Mouse (Mus musculus) cerebellum, adult 8-10 months (tissue): ENCODE results near the gene Tll1.
"Not testable (repeated sequence)": the region's sequence is repeated elsewhere in the genome, so short reads cannot be mapped to it uniquely, and the experiment has no call there.

ENCODE experiments used
- DNase-seq: peaks from one replicate; pipeline ENCODE4 v3.0.0; 2022

The Tll1 gene

DNA sequence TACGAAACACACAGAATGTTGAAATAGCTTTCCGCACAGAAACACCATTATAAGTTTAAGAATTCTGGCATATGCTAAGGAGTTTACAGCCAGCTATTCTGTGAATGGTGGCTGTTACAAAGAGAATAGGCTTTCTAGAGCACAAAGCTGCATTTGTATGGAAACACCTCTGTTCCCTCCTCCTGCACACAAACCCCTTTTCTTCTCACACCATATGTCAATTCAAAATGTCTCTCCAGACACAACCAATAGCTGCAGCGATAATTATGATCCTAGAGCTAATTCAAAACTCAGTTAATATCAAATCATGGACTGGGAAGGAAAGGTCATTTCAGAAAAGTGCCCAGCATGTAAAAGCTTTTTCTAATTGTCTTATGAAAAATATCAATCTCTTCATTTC, 157.5 kb downstream of the Tll1 start:
- no peak for DNase-seq

DNA sequence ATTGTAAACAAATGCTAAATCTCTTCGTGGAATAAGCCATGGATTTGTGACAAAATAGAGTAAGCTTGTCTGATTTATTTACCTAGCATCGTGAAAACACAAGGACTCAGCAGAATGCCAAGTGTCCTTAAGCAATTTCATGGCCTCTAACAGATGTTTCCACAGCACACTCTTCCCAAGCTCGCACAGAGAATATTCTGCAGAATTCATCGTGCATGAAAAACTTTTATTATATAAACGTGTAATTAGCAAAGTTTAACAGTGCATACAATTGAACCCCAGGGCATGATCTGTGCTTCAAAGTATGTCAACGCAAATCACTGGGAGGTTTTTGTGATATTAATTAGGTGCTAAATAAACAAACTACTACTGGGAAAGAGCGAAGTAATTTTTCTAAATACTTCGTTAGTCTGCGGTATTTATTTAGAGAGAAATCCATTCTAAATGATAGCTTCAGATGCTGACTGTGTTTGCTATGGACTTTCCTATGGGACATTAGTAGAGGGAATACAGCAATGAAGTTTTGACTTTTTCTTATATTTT, 158.0 kb downstream of the Tll1 start:
- no peak for DNase-seq

DNA sequence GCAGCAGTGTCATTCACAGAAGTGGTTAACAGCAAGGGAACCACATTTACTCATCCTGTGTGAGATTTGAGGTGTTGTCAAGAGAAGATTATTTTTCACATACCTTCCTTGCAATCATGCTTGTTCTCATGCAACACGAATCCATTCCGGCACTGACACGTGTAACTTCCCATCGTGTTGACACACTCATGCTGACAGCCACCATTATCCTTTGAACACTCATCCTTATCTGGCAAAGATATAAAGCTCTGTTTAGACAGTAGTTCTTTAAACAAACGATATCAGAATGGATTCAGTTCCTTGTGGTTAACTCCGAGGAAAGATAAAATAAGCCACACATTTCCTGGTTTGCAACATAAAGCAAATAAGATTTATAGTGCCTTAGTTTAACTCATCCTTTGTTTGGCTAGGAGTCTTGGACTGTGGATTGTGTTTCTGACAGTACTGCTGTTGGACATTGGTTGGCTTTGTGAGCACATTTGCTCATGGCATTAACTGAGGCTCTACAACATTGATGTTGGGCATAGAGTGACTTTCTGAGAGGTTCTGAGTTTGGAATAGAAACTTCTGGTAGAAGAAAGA, 164.7 kb downstream of the Tll1 start:
- no peak for DNase-seq

DNA sequence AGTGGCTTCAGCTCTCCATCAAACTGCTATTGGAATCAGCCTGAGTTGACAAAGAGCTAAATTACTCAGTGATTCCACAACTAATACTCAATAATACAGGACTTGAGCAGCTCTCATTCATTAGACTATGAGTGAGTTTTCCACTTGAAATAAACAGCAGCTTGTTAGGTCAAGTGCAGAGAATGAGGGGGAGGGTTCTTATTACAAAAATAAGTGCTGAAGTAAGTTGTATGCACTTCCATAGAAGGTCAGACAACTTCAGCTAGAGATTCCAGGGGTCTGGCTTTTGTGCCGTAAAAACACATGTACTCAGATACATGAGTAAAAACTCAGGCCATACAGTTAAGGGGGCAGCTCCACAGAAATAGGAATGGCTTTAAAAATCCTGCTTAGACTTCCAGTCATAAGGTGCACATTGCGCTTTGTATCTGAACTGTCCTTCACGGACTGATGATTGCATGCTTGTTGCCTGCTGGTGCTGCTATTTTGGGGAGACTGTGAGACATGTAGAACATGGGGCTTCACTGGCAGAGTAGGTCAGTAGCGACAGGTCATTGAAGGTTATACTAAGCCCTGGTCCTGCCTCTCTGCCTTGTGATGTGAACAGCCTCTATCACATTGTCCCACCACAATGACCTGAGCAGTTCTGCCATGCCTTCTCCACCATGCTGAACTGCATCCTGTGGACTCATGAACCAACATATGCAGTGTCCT, 175.2 kb downstream of the Tll1 start:
- DNase-seq = no peak

DNA sequence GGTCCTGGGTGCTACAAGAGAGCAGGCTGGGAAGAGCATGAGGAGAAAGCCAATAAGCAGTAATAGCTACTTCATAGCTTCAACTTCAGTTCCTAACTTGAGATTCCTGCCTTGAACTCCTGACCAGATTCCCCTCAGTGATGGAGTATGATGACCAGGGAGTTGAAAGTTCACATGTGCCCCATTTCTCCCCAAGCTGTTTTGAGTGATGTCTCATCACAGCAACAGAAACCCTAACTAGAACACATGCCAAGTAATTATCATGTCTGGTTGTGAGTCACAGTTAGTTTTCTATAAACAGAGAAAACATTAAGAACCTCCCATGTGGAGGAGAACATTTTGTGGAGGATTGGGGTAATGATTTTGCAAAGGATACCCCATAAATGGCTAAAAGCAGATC, 176.0 kb downstream of the Tll1 start:
- DNase-seq = no peak

DNA sequence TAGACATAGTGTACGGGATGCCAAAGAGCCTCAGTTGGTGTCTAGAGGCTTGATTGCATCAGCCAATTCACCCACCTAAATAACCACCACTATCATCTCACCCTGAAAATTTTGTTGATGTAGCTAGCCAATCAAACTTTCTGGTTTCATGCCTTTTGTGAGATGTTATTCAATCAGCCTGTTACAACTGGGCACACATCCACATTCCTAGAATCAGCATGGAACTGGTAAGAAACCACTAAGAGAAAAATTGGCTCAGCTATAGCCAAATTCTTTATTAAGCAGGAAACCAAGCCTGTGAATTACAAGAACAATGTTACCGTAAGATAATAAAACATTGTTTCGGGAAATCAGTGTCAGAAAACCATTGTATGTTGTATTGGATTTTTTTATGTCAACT, 176.5 kb downstream of the Tll1 start:
- no peak for DNase-seq

DNA sequence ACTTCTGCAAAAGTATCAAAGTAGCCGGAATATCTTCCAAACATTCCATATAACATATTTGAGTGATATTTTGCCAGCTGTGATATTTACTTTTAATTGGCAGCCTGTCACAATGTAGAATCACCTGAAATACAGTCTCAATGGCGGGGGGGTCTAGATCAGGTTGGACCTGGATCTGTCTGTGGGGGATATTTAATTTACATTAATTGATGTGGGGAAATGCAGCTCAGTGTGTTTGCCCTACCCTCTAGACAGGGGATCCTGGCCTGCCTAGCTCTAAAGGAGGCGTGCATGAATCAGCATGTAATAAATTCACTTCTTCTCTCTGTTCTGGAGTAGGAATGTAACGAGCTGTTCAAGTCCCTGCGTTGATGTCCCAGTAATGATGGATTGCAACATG, 181.7 kb downstream of the Tll1 start:
- DNase-seq = no peak

DNA sequence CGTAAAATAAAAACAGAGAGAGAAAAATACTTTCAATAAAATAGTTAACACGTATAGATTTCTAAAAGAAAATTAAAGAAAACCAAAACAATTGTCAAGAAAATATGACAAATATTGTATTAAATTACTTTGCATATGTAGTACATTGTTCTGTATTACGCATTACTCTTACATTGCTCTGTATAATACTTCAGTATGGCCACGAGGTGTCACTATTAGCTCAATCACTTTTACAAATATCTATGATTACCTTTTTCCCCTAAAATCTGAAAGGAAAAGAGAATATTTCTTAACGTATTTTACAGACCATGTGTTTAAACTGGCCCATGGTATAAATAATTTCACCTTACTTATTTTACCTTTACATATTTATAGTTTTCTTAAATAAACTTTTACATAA, 182.5 kb downstream of the Tll1 start:
- DNase-seq = peak; percentile 29

DNA sequence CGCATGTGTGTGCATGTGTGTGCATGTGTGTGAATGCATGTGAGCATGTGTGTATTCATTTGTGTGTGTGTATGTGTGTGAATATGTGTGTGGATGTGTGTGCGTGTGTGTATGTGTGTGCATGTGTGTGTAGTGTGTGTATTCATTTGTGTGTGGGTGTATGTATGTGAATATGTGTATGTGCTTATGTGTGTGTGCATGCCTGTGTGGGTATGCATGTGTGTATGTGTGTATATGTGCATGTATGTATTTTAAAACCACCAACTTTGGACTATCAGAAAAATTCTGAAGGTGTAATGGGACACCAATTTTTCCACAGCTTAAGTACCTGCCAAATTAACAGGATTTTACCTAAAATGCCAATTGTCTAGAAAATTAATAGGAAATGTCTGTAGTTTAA, 183.0 kb downstream of the Tll1 start:
- no peak for DNase-seq

DNA sequence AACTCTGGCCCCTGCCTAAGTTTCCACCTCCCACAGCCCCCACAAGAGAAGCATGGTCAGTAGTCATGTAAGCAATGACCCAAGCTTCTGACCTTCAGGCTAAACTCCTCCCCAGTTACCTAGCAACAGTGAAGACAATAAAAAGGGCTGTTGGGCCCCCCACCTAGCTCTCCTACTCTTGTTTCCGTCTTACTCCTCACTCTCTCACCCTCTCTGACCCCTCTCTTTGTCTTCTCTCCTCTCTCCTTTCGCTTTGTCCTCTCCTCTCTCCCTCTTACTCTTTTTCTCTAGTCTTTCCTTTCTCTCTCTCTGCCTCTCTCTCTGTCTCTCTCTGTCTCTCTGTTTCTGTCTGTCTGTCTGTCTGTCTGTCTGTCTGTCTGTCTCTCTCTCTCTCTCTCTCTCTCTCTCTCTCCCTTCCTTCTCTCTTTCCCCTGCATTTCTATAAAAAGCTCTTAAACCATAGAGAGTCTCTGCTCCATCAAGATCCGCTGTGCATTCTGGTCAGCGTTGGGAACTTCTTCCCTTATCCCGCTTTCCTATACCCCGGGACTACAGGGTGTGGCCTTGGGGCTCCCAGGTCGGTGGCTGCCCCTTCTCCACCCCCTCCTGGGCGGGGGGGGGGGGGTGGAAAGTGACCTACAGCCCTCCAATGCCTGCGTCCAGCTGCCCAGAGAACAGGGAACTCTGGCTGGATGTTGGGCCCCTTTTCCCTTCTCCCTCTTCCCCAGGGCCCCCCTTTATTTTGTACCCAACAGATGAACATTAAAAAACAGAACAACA, 235.3 kb downstream of the Tll1 start:
- not testable (repeated sequence) for DNase-seq
